8 mouse cellular contexts compared by ENCODE assay signal in genomic region chr2:27513861-27514260, GRCm38 (mm10). TPM values are rescaled to one million over a fixed set of nuclear protein-coding genes. Genes with fewer than 3 reads are reported as not detected.
DNase-seq lines count a peak whose midpoint lies in the region; ATAC-seq and TF ChIP-seq lines count a peak whose summit lies in the region.

No protein-coding gene starts in this region.

- no peaks in the 10 kb centered on the region for H3K9me3 ChIP-seq in heart, embryonic 12.5 days (replicated peaks)
- no peaks in the 10 kb centered on the region for H3K9me3 ChIP-seq in limb, embryonic 14.5 days (ENCODE audit: control insufficient read depth, low read length)

- TF ChIP-seq CTCF in testis, adult 2 months (IDR thresholded peaks at IDR 0.05; ENCODE audit: control insufficient read depth, insufficient read depth, insufficient replicate concordance, low read depth, low read length): no peak

- intact Hi-C loops in heart, postnatal 25 days (cut with DNase I): loop anchor here (1.0 to 10.0 kb wide), 3 partner anchors 37 to 229 kb away; partner anchors contain the start of gene Brd3os

- peak overlapping the region; percentile 89 for H3K4me3 ChIP-seq in heart, embryonic 12.5 days
- H3K4me3 ChIP-seq in testis, adult 2 months (ENCODE audit: control insufficient read depth, low read depth, low read length): peak overlapping the region; percentile 99
- peak overlapping the region; percentile 93 for H3K4me3 ChIP-seq in limb, embryonic 14.5 days (replicated peaks; ENCODE audit: low read length)

- no peak for DNase-seq in heart, postnatal 25 days (ENCODE audit: low spot score)
- DNase-seq in testis, postnatal 14 days (ENCODE audit: low spot score): no peak
- no peak for DNase-seq in limb, embryonic 14.5 days (ENCODE audit: low spot score)
- peak; percentile 18 for DNase-seq in telencephalon, adult 2 months (ENCODE audit: low read depth, low spot score)
- no peak for DNase-seq in cerebellum, adult 11 months
- no peak for DNase-seq in thymus, postnatal 10 days (ENCODE audit: low spot score in 2 of 2)

- ATAC-seq in heart, embryonic 12.5 days (ENCODE audit: insufficient number of reproducible peaks, low FRiP score): no peak
- no peak for ATAC-seq in limb, embryonic 14.5 days (ENCODE audit: low FRiP score, low read depth)

- peak overlapping the region; percentile 93 for H3K9ac ChIP-seq in heart, embryonic 12.5 days
- H3K9ac ChIP-seq in limb, embryonic 14.5 days (ENCODE audit: low read depth, low read length, severe bottlenecking): peak overlapping the region; percentile 93; the same call in 1 of the 2 replicates

- H3K27ac ChIP-seq in heart, embryonic 12.5 days (ENCODE audit: poor library complexity, severe bottlenecking): peak overlapping the region; percentile 83; the same call in 1 of the 2 replicates
- no peak overlapping the region; the same call in none of the 2 replicates for H3K27ac ChIP-seq in testis, adult 2 months (ENCODE audit: control insufficient read depth, insufficient read depth, low read depth, low read length)
- H3K27ac ChIP-seq in limb, embryonic 14.5 days (replicated peaks; ENCODE audit: low read depth, low read length): peak overlapping the region; percentile 90

- no peak for TF ChIP-seq POLR2A in testis, adult 2 months (IDR thresholded peaks at IDR 0.05; ENCODE audit: control insufficient read depth, low read depth, low read length)
- no peak for TF ChIP-seq POLR2A in limb, embryonic 14.5 days (IDR thresholded peaks at IDR 0.05; ENCODE audit: borderline replicate concordance, extremely low read depth, insufficient read depth, insufficient read length)

- 61% methylated on average over 5 of the region's 5 CpGs for WGBS in heart, embryonic 12.5 days
- WGBS in limb, embryonic 14.5 days: 67% methylated on average over 5 of the region's 5 CpGs

- peaks cover 7% of the 10 kb centered on the region for H3K36me3 ChIP-seq in heart, embryonic 12.5 days
- no peaks in the 10 kb centered on the region; the same call in 1 of the 2 replicates for H3K36me3 ChIP-seq in testis, adult 2 months (ENCODE audit: control insufficient read depth, insufficient read depth, low read length)
- H3K36me3 ChIP-seq in limb, embryonic 14.5 days (ENCODE audit: control insufficient read depth, insufficient read depth, low read length): peaks cover 7% of the 10 kb centered on the region

- H3K4me2 ChIP-seq in heart, embryonic 12.5 days: peak overlapping the region; percentile 99
- peak overlapping the region; percentile 88 for H3K4me2 ChIP-seq in limb, embryonic 14.5 days (replicated peaks; ENCODE audit: low read depth, low read length, severe bottlenecking)

- H3K27me3 ChIP-seq in heart, embryonic 12.5 days (replicated peaks): no peaks in the 10 kb centered on the region
- no peaks in the 10 kb centered on the region for H3K27me3 ChIP-seq in testis, adult 2 months (ENCODE audit: control insufficient read depth, insufficient read depth, low read length)
- H3K27me3 ChIP-seq in limb, embryonic 14.5 days (ENCODE audit: control insufficient read depth, insufficient read depth, low read length): no peaks in the 10 kb centered on the region

- peaks cover 28% of the 10 kb centered on the region for H3K4me1 ChIP-seq in heart, embryonic 12.5 days (replicated peaks)
- peaks cover 16% of the 10 kb centered on the region for H3K4me1 ChIP-seq in testis, adult 2 months (ENCODE audit: control insufficient read depth, insufficient read depth, low read length)
- peaks cover 17% of the 10 kb centered on the region for H3K4me1 ChIP-seq in limb, embryonic 14.5 days (ENCODE audit: control insufficient read depth, insufficient read depth, low read length)

RNA-seq across cellular contexts. Expression of gene Wdr5, which starts 1.1 kb away (rescaled TPM):
- 33.7 and 36.1 TPM in 2 replicates for polyA plus RNA-seq in heart, embryonic 12.5 days (2016; fragmentation: Nextera tagmentation; extraction: Ambion mirVana)
- 10 to 100 TPM; 23.4 to 23.7 TPM for total RNA-seq in heart, postnatal 25 days (2021)
- polyA plus RNA-seq in testis, adult 2 months (2012; rRNA removed): 25.6 and 27.2 TPM in 2 replicates
- polyA plus RNA-seq in limb, embryonic 14.5 days (2012; rRNA removed): 64.2 and 66.0 TPM in 2 replicates
- 51.6 and 56.9 TPM in 2 replicates for polyA plus RNA-seq in limb, embryonic 14.5 days (2014; fragmentation: Nextera tagmentation; extraction: Ambion mirVana)

RNA-seq across cellular contexts. Expression of gene Brd3, which starts 6.4 kb away (rescaled TPM):
- polyA plus RNA-seq in heart, embryonic 12.5 days (2016; fragmentation: Nextera tagmentation; extraction: Ambion mirVana): 80.9 and 87.1 TPM in 2 replicates
- 10 to 100 TPM; 29.3 to 35.7 TPM for total RNA-seq in heart, postnatal 25 days (2021)
- polyA plus RNA-seq in testis, adult 2 months (2012; rRNA removed): 109 and 119 TPM in 2 replicates
- 75.5 and 78.1 TPM in 2 replicates for polyA plus RNA-seq in limb, embryonic 14.5 days (2012; rRNA removed)
- 155 and 177 TPM in 2 replicates for polyA plus RNA-seq in limb, embryonic 14.5 days (2014; fragmentation: Nextera tagmentation; extraction: Ambion mirVana)
